Mouse (Mus musculus): ENCODE data around the gene Col5a1. TPM values are rescaled to one million over a fixed set of nuclear protein-coding genes. Genes with fewer than 3 reads are reported as not detected.

The Col5a1 gene
- total RNA-seq, 1 experiment from 2014 or later = 76.7 TPM

DNA sequence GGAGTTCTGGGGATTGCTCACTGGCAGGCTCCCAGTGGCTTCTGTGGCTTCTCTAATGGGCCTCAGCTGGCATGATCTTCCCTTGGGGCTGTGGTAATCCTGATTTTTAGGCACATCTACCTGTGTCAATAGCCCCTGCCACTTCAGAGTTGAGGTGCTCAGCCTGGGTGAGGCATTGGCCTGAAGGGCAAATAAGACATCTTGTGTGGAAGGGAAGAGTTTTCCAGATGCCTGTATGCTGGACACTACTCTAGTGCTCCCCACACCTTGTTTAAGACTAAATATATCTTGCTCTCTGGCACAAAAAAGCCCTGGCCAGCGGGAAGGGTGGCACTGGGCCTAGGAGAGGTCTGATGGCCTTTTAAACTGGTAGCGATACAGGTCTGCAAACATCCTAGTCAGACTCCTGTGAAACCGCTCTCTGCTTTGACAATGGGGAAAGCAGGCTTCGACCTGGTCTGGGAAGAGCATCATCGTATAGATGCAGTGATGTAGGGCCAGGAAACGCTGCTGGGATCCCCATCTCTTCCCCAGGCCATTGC is 33.2 kb downstream of the Col5a1 start:
- DNase-seq = no peak

DNA sequence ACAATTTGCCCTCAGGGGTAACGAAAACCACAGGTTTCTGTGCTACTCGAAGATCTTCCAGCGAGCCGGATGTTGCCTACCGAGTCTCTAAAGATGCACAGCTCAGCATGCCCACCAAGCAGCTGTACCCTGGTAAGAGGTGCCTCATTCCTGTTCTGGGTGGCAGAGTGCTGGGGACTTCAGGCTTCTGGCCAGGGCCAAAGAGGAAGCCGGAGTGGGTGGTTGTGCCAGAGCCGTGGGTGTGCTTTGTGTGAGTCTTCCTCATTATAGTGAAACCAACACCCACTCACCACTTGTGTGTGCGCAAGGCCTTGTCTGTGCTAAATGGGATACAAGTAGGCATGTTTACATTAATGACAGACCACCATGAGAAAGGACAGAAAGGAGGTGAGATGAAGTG is 35.8 kb downstream of the Col5a1 start:
- DNase-seq = no peak

DNA sequence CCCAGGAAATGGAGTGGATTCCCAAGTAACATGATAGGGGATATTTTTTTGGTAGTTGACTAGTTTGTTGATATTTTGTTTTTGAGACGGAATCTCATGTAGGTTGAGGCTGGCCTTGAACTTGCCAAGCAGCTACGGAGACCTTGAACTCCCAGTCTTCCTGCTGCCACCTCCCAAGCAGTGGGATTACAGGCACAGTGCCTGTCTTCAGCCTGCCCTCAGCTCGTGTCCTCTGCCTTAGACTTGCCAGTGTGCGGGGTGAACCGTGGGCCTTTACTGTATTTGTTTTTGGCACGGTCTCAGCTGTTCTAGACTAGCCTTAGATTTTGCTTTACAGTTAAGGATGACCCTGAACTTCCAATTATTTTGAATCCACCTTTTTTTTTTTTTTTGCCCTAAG is 37.5 kb downstream of the Col5a1 start:
- DNase-seq = no peak

DNA sequence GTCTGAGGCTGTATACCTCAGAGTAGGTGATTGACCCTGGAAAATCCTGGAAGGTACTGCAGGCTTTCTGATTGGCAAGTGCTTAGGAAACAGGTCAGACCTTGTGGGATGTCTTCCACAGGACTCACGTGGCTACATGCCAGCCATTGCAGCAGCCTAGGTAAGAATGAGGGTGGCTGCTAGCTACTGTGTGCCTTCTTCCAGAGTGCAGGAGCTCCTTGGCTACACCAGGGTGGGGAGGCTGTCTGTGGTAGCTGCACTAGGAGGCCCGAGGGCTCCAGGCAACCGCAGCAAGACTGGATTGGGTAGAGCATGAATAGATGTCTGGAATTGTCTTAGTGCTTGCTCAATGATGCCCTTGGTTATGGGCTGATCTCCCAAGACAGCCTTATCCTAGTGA is 38.2 kb downstream of the Col5a1 start:
- DNase-seq = no peak

DNA sequence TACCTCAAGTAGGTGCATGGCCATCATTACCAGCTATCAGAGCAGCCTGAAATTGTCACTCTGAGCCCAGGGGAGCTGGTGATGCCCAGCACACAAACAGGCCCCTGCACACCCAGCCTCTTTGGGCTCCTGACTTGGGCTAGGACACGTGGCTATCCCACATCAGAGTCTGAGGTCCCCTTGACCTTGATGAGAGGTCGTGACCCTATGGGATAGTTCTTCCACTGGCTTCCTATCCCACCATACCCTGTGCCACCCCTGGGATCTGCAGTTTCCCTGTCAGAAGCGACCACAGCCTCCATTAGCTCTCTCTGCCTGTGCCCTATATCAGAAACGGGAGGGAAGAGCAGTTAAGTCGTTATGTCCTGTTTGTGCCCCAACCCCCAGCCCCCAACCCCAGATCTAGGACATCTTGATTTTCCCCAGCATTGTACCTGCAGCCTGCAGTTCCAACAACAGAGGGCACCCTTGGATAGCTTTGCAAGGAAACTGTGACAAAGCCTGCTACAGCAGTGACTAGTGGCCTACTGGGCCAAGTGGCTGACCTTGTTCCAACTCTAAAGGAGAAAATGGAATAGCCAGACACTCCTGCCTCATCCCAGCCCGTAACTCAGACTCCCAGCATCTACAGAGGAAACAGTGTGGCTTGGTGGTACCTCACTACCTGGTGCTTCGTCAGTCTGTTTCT is 40.4 kb downstream of the Col5a1 start:
- peak; percentile 81 for DNase-seq

DNA sequence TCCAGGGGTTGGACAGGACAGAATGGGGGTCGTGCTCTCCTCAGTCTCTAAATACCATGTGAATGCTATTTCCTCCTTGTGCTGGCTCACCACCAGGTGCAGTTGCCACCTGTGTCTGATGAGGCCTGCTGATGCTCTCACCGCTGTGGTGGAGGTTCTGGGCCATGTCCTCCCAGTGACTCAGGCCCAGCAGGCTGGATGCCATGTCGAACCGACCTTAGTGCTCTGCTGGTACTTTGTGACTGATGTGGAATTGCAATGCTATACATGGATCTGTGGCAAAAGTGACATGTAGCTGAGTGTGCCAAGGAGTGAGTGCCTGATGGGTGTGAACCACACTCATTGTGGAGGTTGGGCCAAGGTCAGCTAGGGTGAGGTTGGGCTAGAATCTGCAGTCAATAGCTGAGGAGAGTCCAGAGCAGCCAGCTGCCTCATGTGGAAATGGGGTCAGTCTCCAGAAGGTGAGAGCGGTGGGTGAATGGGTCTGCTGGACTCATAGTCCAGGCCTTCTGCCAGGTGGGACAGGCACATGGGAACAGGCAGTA is 44.3 kb downstream of the Col5a1 start:
- peak; percentile 53 for DNase-seq

DNA sequence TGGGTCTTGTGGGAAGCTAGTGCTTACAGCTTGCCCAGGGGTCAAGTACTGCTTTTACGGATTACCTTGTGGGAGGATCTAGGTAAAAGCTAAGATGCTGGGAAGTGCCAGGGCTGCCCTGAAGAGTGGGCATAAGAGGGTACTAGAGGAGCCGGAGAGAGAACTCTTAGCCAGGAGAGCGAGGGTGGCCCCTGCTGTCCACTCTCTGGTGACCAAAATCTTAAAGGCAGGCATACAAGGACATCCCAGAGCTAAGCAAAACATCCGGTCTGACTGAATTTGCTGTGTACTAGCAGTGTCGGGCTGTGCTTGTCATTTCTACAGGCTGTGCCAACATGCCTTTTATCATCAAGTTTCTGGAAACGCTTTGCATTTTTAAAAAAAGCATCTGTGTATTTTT is 44.9 kb downstream of the Col5a1 start:
- no peak for DNase-seq

DNA sequence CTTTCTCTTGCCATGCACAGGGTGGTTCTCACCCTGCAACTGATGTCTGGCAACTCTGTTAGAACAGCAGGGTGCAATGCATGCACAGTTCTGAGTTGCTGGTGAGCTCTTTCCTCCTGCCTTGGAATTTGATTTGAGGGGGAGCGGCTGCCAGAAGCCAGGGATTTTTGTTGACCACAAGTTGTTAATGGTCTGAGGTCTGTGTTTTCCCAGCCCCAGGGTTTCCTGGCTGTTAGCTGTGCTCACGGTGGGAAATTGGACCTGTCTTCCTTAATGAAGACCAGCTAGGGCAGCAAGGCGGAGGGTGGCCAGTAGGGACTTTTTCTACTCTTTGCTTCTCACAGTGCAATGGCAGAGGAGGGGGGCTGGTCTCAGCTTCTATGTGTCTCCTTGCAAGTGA is 45.7 kb downstream of the Col5a1 start:
- no peak for DNase-seq

DNA sequence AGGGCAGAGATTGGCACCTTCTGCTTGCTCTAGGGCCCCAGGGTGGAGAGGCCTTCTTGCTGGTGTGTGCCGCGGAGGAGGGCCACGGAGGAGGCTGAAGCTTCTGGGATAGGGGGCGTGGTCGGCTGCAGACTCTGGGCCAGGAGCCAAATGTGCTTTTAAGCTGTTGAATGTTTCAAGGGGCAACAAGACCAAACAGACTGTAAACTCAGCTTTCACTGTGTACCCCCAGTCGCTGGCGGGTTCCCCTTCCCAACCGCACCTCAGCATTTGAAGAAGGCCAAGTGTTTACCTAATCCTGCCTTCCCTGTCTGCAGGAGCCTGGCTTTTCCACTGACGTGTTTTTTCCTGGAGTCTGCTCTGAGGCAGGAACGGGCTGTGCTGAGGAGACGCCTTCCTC is 48.0 kb downstream of the Col5a1 start:
- DNase-seq = peak; percentile 58

DNA sequence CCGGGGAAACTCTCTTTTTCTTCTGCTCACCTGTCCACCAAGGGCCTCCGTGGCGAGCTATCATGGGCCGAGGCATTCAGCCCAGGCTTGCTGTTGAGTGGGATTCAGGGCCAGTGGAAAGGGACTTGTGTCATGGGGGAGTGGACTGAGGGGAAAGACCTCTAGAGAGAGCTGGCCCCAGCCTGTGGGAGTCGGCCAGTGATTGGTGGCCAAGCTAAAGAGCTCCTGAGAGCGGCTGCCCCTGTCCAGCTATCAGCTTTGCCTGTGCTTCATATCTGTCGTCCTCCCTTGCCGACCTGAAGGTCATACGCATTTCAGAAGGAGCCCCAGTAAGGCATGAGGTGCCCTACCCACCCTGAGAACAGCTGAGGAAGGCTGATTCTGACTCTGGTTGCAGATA is 48.6 kb downstream of the Col5a1 start:
- no peak for DNase-seq

DNA sequence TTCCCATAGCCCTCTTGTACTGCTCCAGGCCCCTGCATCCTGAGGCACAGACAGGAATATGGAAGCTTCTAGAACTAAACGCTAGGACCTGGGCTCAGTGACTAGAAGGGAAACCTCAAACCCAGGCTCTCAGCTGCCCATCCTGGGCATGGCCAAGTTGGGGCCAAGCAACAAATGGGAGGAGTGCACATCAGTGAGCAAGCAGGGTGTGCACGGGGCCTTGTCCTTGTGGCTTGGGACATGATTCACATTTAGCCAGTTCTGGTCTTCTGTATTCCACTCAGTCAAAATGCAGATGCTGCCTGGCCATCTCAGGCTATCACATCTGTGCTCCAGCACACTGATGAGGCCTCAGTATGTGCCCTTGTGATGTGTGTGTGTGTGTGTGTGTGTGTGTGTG is 49.2 kb downstream of the Col5a1 start:
- DNase-seq = peak; percentile 69

DNA sequence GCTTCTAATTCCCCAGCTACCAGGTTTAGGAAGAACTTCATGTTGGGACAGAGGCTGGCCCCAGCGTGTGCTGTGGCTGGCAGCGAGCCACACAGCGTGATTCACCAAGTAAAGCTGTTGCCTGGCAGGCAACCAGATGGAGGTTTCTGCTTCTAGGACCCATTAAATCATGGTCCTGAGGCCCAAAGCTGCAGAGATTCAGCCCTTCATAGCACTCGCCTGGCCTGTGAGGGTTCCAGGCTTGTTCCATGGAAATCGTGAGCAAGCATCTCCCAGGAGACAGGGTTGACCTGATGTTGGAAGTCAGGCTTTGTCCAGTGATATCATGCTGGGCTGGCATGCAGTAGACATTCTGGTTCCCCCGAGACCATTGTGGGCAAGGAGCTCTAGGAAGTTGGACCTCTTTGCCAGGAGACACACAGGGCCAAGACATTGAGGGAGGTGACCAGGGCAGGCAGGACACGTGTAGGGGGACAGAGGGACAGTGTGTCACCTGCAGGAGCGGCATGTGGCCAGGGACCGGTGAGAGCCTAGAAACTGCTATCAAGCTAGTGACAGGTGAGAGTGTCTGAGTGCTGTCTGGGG is 50.5 kb downstream of the Col5a1 start:
- peak; percentile 90 for DNase-seq

DNA sequence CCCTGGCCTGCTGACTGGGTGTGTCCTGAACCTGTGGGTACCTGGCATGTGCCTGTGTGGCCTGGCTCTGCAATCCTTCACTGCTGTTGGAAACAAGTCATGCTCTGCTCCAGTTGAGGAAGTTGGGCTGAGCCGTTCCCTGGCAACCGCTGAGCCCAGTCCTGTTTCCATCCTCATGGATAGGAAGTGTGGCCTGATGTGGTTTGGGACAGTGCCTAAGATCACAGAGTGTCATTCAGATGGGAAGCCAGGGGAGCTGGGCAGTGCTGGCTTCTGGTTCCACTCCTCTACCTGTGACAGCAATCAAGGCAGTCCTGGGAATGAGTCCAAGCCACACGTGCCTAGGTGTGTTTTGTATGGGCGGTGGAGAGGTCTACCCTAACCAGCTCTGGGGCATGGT is 53.2 kb downstream of the Col5a1 start:
- DNase-seq = no peak

DNA sequence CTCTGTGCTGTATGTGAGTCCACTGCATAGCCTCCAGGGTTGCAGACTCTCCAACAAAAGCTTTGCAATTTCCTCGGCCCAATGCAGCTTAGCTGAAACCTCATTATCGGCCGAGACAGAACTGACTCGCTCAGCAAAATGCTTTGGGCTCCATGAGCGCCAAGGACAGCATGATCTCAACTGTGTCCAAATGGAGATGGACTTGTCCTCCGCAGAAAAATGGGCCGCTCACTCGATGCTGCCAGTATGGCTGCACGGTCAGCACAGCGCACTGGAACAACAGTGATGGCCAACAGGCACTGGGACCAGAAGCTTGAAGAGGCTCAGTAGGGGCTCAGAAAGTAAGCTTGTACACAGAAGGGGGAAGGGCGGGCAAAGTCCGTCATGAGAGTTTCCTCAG is 53.9 kb downstream of the Col5a1 start:
- no peak for DNase-seq

DNA sequence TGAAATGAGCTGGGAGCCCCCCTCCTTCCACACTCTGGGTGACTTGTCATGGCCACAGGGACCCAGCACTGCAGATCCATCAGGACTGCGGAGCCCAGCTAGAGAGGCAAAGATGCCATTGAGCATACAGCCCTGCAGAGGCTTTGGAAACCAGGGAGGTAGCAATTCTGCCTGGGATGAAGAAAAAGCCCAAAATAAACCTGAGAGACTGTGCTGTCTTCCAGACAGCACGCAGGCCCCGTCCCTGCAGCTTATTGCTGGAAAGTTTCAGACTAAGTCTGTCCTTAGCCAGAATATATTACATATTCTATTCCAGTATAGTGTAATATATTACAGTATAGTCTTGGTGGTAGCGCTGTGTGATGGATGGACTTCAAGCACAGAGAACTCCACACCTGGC is 61.0 kb downstream of the Col5a1 start:
- DNase-seq = no peak

DNA sequence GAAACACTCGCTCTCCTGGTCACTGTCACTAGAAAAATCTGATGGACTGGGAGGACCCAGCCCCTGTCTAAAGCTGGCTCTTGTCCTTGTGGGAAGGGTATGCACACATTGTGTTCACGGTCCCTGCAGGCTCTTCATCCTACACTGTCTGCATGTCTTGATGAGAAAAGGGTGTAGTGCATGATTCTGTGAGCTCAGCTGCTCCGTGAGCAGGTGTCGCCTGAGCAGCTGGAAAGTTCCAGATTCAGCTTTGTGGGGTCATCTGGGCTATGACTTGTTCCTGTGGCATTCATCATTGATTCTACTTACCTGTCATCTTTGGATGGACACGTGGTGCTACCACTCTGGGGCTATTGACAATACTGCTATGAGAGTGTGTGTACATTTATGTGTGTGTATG is 61.7 kb downstream of the Col5a1 start:
- no peak for DNase-seq

DNA sequence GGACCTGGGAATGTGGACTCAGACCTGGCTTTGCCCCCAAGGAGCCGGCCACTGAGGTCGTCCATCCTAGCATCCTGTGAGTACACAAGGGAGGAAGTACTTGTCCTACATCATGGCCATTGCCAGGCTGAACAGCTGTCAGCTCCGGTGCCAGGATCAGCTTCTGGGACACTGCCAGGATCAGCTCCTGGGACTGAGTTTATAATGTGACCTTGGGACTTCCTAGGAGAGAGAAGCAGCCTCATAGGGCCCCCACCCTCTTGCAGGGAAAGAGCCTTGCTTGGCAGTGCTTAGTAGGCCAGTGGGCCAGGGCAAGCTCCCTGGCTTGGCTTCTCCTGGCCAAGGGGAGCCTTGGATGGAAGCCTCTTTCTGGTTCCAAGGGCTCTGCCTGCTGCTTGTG is 67.6 kb downstream of the Col5a1 start:
- DNase-seq = peak; percentile 91

DNA sequence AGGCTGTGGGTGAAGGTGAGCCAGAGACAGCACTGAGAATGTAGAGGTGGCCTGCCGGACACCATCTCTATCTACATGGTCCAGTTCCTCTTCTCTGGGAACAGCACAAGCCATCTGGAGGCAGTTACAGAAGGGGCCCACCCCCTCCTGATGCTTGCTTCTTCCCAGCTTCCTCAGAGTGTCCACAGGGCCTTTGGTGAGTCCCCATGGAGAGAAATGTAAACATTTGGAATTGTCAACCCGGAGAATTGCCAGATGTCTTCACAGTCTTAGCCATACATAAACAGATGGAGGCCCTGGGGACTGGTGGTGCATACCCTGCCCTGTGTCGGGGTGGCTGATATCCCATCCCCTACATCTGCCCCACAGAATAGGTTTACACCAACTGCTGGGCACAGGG is 68.7 kb downstream of the Col5a1 start:
- DNase-seq = no peak

DNA sequence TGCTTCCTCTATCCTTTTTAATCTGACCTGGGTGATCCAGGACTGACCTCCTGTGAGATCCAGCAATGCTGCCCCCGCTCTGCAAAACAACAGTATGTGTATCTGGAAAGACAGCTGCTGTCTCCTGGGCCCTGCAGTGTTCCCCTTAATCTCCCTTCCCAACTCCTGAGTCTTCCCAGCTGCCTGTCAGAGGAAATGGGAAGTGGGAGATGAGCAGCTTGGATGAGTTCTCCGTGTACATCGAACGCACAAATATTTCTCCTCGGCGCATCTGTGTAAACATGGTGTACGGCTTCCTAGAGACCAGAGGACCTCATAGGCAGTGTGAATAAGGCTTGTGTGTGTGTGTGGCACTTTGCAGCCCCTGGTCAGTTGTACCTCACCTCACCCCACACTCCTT is 70.5 kb downstream of the Col5a1 start:
- DNase-seq = no peak

DNA sequence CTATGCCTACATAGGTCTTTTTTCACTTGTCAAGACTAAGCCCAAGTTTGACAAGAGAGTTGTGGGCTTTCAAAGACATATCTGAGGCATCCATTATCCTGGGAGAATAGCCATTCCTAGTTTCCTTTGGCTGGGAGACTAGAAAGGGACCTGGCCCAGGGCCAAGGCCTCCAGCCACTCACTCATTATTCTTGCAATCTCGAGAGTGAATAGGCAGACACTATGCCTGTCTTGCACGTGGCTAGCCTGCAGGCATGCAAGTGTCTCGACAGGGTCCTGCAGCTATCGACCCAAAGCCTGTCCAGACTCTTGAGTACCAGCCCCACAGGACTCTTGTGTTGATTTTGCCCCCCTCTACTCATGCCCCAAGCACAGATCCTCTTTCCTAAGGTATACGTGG is 71.0 kb downstream of the Col5a1 start:
- DNase-seq = peak; percentile 61

DNA sequence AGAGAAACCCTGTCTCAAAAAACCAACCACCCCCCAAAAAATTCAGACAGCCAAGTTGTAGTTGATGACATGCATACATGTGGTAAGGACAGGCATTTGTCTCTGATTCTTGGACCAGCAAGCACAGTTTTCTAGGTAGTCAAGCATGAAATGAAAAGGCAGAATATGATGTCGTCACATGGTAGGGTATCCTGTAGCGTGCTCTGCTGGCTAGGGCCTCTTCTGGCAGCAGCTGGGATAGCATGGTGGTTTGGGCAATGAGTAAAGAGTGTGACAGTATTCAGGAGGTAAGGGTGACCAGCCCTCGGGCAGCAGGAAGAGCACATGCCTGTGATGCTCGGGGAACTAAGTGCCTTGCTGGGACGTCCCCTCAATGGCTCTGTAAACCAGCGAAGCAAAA is 73.0 kb downstream of the Col5a1 start:
- no peak for DNase-seq

DNA sequence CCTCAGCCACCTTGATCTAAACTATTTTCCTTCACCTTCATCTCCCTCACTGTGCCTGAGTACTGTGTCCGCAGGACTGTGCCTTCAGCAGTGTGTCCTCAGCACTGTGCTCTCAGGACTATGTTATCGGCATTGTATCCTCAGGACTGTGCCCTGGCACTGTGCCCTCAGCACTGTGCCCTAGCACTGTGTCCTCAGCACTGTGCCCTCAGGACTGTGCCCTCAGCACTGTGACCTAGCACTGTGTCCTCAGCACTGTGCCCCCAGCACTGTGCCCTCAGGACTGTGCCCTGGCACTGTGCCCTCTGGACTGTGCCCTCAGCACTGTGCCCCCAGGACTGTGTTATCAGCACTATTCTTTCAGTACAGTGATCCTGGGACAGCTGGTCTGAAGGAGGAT is 75.0 kb downstream of the Col5a1 start:
- DNase-seq = no peak

DNA sequence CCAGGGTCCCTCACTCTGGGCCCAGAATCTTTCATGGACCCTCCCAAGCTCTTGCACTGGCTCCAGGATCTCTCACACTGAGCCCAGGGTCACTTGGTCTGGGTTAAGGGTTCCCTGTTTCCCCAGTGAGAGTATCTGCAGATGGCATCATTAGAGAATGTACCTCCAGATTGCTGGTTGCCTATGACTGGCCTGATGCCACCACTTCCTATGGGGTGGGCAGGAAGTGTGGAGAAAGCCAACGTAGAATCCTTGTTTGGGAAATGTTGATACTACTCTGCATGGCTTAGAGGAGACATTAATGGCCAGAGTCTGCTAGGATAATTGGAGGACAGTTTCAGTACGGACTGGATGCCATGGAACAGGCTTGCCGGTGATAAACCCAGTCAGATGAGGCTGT is 76.2 kb downstream of the Col5a1 start:
- no peak for DNase-seq

DNA sequence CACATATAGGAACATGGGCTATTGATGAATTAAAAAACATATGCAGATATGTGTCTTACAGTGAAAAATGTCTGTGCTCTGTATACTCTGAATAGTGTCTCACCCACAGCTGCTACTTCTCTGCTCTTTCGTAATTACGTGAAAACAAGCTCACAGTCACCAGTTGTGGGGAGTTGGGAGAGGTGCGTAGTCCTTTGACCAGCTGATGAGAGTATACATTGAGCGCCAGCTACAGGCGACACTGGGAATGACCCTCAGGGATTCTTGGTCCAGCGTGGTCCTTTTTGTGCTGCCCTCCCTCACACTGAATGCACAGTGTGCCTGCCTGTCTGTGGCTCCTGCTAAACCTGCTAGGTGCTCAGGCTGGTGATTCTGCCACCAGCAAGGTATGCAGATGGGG is 82.9 kb downstream of the Col5a1 start:
- peak; percentile 52 for DNase-seq

All from adrenal gland, postnatal 14 days (tissue).